Mouse (Mus musculus) CH12.LX (cell line): ENCODE measurements around the gene Cdh24. TPM values are rescaled to one million over a fixed set of nuclear protein-coding genes. Genes with fewer than 3 reads are reported as not detected.

ENCODE experiments used
- DNase-seq: peaks from one replicate; pipeline ENCODE4 v3.0.0-alpha.2; 2013; ENCODE audit errors: extremely low read depth
- H3K27ac ChIP-seq: 2 replicates; pipeline ENCODE4 v1.5.1; 2012; ENCODE audit warnings: low read depth, mild to moderate bottlenecking, control low read depth, moderate library complexity; ENCODE audit not compliant: insufficient read depth
- H3K27me3 ChIP-seq: replicated peaks from 2 replicates; pipeline ENCODE3; 2012; ENCODE audit warnings: inconsistent platforms
- H3K36me3 ChIP-seq, 2 experiments: replicated peaks in 1 of 2; 2 replicates each; pipeline versions ENCODE3 to v1.6.1; 2012; ENCODE audit warnings: inconsistent platforms in 1 of 2, low read length in 1 of 2, mild to moderate bottlenecking in 1 of 2, mixed read lengths in 1 of 2, moderate library complexity in 1 of 2; ENCODE audit not compliant: control insufficient read depth in 1 of 2, insufficient read depth in 1 of 2
- H3K4me1 ChIP-seq, 2 experiments: 2 replicates each; pipeline ENCODE4 v1.6.1; 2012; ENCODE audit warnings: inconsistent platforms in 1 of 2, moderate library complexity in 1 of 2; ENCODE audit not compliant: insufficient read depth in 2 of 2, control insufficient read depth in 1 of 2
- H3K4me2 ChIP-seq: 2 replicates; pipeline ENCODE4 v1.6.1; 2012; ENCODE audit warnings: low read depth, mild to moderate bottlenecking, control low read depth; ENCODE audit not compliant: poor library complexity, insufficient read depth, severe bottlenecking
- H3K4me3 ChIP-seq, 3 experiments: fragments of 150-350 bp in 1 of 3; sonication (generic) in 1 of 3; replicated peaks in 1 of 3; 2 replicates each; pipeline versions ENCODE3 to v1.5.1; 2011 to 2012; ENCODE audit warnings: low read depth in 2 of 3, low read length in 2 of 3, mild to moderate bottlenecking in 2 of 3, moderate library complexity in 2 of 3, control low read depth in 1 of 3, improper control_type of control experiment in 1 of 3, inconsistent platforms in 1 of 3, mixed read lengths in 1 of 3; ENCODE audit not compliant: poor library complexity in 1 of 3
- H3K79me2 ChIP-seq: replicated peaks from 2 replicates; pipeline ENCODE4 v1.6.1; 2012; ENCODE audit warnings: mild to moderate bottlenecking, moderate library complexity; ENCODE audit not compliant: control insufficient read depth, poor library complexity, insufficient read depth, severe bottlenecking; ENCODE audit errors: extremely low read depth
- H3K9ac ChIP-seq: 2 replicates; pipeline ENCODE4 v1.6.1; 2012; ENCODE audit warnings: low read depth, mild to moderate bottlenecking, control low read depth, moderate library complexity; ENCODE audit not compliant: insufficient read depth
- H3K9me3 ChIP-seq: replicated peaks from 2 replicates; pipeline ENCODE3; 2012; ENCODE audit warnings: low read length, inconsistent platforms, mixed read lengths
- BHLHE40 ChIP-seq: IDR thresholded peaks from 2 replicates; pipeline ENCODE4 v1.6.1; 2011; ENCODE audit warnings: mild to moderate bottlenecking, low read depth, low read length, improper control_type of control experiment
- CHD2 ChIP-seq: IDR thresholded peaks from 2 replicates; pipeline ENCODE4 v1.6.1; 2011; ENCODE audit warnings: low read length, improper control_type of control experiment
- CTCF ChIP-seq, 2 experiments: IDR thresholded peaks in 1 of 2; conservative IDR thresholded peaks in 1 of 2; 2 replicates each; pipeline ENCODE4 v1.5.1; 2011 to 2012; ENCODE audit warnings: low read depth in 2 of 2, low read length in 2 of 2, improper control_type of control experiment in 1 of 2, inconsistent platforms in 1 of 2, mild to moderate bottlenecking in 1 of 2, moderate library complexity in 1 of 2
- EP300 ChIP-seq: IDR thresholded peaks from 2 replicates; pipeline ENCODE4 v1.6.1; 2011; ENCODE audit warnings: low read length, improper control_type of control experiment
- ETS1 ChIP-seq: conservative IDR thresholded peaks from 2 replicates; pipeline ENCODE4 v1.6.1; 2012; ENCODE audit warnings: low read depth, mild to moderate bottlenecking, inconsistent platforms, low read length, improper control_type of control experiment, moderate library complexity
- GABPA ChIP-seq: IDR thresholded peaks from 2 replicates; pipeline ENCODE4 v1.6.1; 2012; ENCODE audit warnings: low read depth, low read length, improper control_type of control experiment, inconsistent platforms; ENCODE audit not compliant: insufficient replicate concordance
- IRF4 ChIP-seq: IDR thresholded peaks from 2 replicates; pipeline ENCODE4 v1.6.1; 2014; ENCODE audit warnings: low read depth, mild to moderate bottlenecking, inconsistent platforms, low read length, improper control_type of control experiment
- JUN ChIP-seq: IDR thresholded peaks from 2 replicates; pipeline ENCODE4 v1.6.1; 2011; ENCODE audit warnings: low read depth, mild to moderate bottlenecking, low read length, improper control_type of control experiment, moderate library complexity; ENCODE audit not compliant: insufficient read depth
- KAT2A ChIP-seq: IDR thresholded peaks from 2 replicates; pipeline ENCODE4 v1.6.1; 2012; ENCODE audit warnings: low read length, improper control_type of control experiment, inconsistent platforms; ENCODE audit not compliant: insufficient replicate concordance
- MAFK ChIP-seq: IDR thresholded peaks from 2 replicates; pipeline ENCODE4 v1.6.1; 2011; ENCODE audit warnings: low read length, improper control_type of control experiment; ENCODE audit not compliant: insufficient replicate concordance
- MAX ChIP-seq: IDR thresholded peaks from 2 replicates; pipeline ENCODE4 v1.6.1; 2011; ENCODE audit warnings: low read length, improper control_type of control experiment
- MEF2A ChIP-seq: IDR thresholded peaks from 2 replicates; pipeline ENCODE4 v1.6.1; 2014; ENCODE audit warnings: low read depth, mild to moderate bottlenecking, inconsistent platforms, low read length, improper control_type of control experiment, borderline replicate concordance
- MXI1 ChIP-seq: IDR thresholded peaks from 2 replicates; pipeline ENCODE4 v1.6.1; 2011; ENCODE audit warnings: mild to moderate bottlenecking, low read depth, low read length, improper control_type of control experiment
- NELFE ChIP-seq: IDR thresholded peaks from 2 replicates; pipeline ENCODE4 v1.6.1; 2011; ENCODE audit warnings: low read depth, low read length, improper control_type of control experiment
- PAX5 ChIP-seq: IDR thresholded peaks from 2 replicates; pipeline ENCODE4 v1.6.1; 2012; ENCODE audit warnings: low read length, inconsistent platforms, mixed read lengths
- POLR2A ChIP-seq: IDR thresholded peaks from 2 replicates; pipeline ENCODE4 v1.6.1; 2011; ENCODE audit warnings: low read depth, mild to moderate bottlenecking, improper control_type of control experiment, low read length
- POLR2AphosphoS2 ChIP-seq: IDR thresholded peaks from 2 replicates; pipeline ENCODE4 v1.6.1; 2011; ENCODE audit warnings: low read depth, low read length, improper control_type of control experiment
- RAD21 ChIP-seq: IDR thresholded peaks from 2 replicates; pipeline ENCODE4 v1.6.1; 2011; ENCODE audit warnings: low read depth, mild to moderate bottlenecking, low read length, improper control_type of control experiment, moderate library complexity
- RCOR1 ChIP-seq: conservative IDR thresholded peaks from 2 replicates; pipeline ENCODE4 v1.6.1; 2012; ENCODE audit warnings: low read depth, mild to moderate bottlenecking, inconsistent platforms, low read length, improper control_type of control experiment
- SMC3 ChIP-seq: IDR thresholded peaks from 2 replicates; pipeline ENCODE4 v1.6.1; 2011; ENCODE audit warnings: low read depth, low read length, improper control_type of control experiment
- TCF12 ChIP-seq: IDR thresholded peaks from 2 replicates; pipeline ENCODE4 v1.6.1; 2014; ENCODE audit warnings: low read depth, mild to moderate bottlenecking, inconsistent platforms, low read length, improper control_type of control experiment
- USF1 ChIP-seq: IDR thresholded peaks from 2 replicates; pipeline ENCODE4 v1.6.1; 2014; ENCODE audit warnings: low read depth, mild to moderate bottlenecking, inconsistent platforms, low read length, improper control_type of control experiment
- ZC3H11A ChIP-seq: IDR thresholded peaks from 2 replicates; pipeline ENCODE4 v1.6.1; 2012; ENCODE audit warnings: low read depth, mild to moderate bottlenecking, inconsistent platforms, low read length, improper control_type of control experiment
- ZKSCAN1 ChIP-seq: IDR thresholded peaks from 2 replicates; pipeline ENCODE4 v1.6.1; 2012; ENCODE audit warnings: low read depth, inconsistent platforms, low read length, improper control_type of control experiment, borderline replicate concordance
- ZMIZ1 ChIP-seq: IDR thresholded peaks from 2 replicates; pipeline ENCODE4 v1.6.1; 2012; ENCODE audit warnings: low read depth, mild to moderate bottlenecking, inconsistent platforms, low read length, improper control_type of control experiment
- dilution Hi-C: fragments of 300-500 bp; cut with MboI; formaldehyde crosslinking; loops from 2 replicates; pipeline ENCODE4 v1.14.3; 2020; ENCODE audit warnings: low sequenced_read_pairs; ENCODE audit not compliant: extremely low pct_unique_long_range_greater_than_20kb, extremely low pct_ligation_motif_present
- in situ Hi-C: fragments of 300-500 bp; cut with MboI; formaldehyde crosslinking; loops from 3 replicates; pipeline ENCODE4 v1.14.3; 2019; ENCODE audit warnings: low sequenced_read_pairs, low pct_ligation_motif_present, low pct_unique_long_range_greater_than_20kb, mixed read lengths
- polyA plus RNA-seq: library from polyadenylated mRNA; unstranded; fragments of >175 nt; gene quantifications from 2 replicates; pipeline ENCODE4 v1.2.1, GENCODE M21; 2012; ENCODE audit warnings: low read depth; ENCODE audit not compliant: insufficient read length
- total RNA-seq, 2 experiments: library from RNA; depleted of rRNA; stranded (reverse); fragments of 300-350 nt in 1 of 2; fragments of >200 nt in 1 of 2; gene quantifications; 2 replicates each; pipeline ENCODE4 v1.2.3; 2012 to 2014

Gene Cdh24
- 1.5 and 1.6 TPM in 2 replicates for total RNA-seq (2012; rRNA removed)
- 1.0 and 1.2 TPM in 2 replicates for total RNA-seq (2014; rRNA removed)
- polyA plus RNA-seq, result 4.9 and 5.4 TPM in 2 replicates

- dilution Hi-C loops (no loop called here), in situ Hi-C loops (loop anchor here (25.0 kb wide), 1 partner anchor 579 kb away; no protein-coding TSS in a partner anchor)
- Histone ChIP-seq H3K79me2 (no peaks in the 10 kb centered on the region), H3K9me3 (no peaks in the 10 kb centered on the region), H3K27me3 (no peaks in the 10 kb centered on the region), H3K36me3 (peaks cover 53 to 98% of the 10 kb centered on the region in 2 experiments), H3K4me2 (peak within 1 kb of the TSS; percentile 68), H3K9ac (peak within 1 kb of the TSS; percentile 22), H3K4me3 (peak within 1 kb of the TSS; percentile 16 to 50 (median 36)), H3K4me1 (peaks cover 5 to 14% of the 10 kb centered on the region in 2 experiments; a peak in 2 of 4 replicates), H3K27ac (peak within 1 kb of the TSS; percentile 23; the same call in 1 of the 2 replicates)
- TF ChIP-seq MXI1 (peak; percentile 52; the same call in 1 of the 2 replicates), ZKSCAN1 (no peak), SMC3 (peak; percentile 73), JUN (no peak), RAD21 (peak; percentile 58), BHLHE40 (no peak), USF1 (no peak), MAX (no peak), KAT2A (no peak), ZC3H11A (no peak), RCOR1 (no peak), GABPA (no peak), POLR2AphosphoS2 (peak; percentile 88; the same call in 1 of the 2 replicates), IRF4 (no peak; the same call in 1 of the 2 replicates), MAFK (no peak), ETS1 (no peak), ZMIZ1 (0 out of 2 replicates have a peak, but pooled peaks have one; percentile 42), NELFE (no peak; the same call in 1 of the 2 replicates), CTCF (conservative IDR thresholded peaks at IDR 0.05 in 1 of 2, IDR thresholded peaks at IDR 0.05 in 1 of 2; ENCODE audit: low read depth in 2 of 2, low read length in 2 of 2) (peak; percentile 53 to 83), POLR2A (no peak), CHD2 (no peak), MEF2A (no peak), PAX5 (no peak), EP300 (no peak), TCF12 (no peak)
- DNase-seq, result peak; percentile 75
Measured at GRCm38 (mm10) chr14:54641305-54641969, at the start of gene Cdh24. Cdh24 (minus strand) TSS chr14:54641364.
